Mouse (Mus musculus) hematopoietic multipotent progenitor cell, adult 10-12 weeks (in vitro differentiated cells): ENCODE measurements around the gene Spag4. TPM values are rescaled to one million over a fixed set of nuclear protein-coding genes. Genes with fewer than 3 reads are reported as not detected.

ENCODE experiments used
- polyA plus RNA-seq: library from polyadenylated mRNA; stranded (reverse); fragments of >175 nt; gene quantifications from 2 replicates; pipeline ENCODE4 v1.2.3, GENCODE M21; 2012; ENCODE audit warnings: low replicate concordance

Spag4 gene
- polyA plus RNA-seq = 0.55 and 1.2 TPM in 2 replicates

DNA sequence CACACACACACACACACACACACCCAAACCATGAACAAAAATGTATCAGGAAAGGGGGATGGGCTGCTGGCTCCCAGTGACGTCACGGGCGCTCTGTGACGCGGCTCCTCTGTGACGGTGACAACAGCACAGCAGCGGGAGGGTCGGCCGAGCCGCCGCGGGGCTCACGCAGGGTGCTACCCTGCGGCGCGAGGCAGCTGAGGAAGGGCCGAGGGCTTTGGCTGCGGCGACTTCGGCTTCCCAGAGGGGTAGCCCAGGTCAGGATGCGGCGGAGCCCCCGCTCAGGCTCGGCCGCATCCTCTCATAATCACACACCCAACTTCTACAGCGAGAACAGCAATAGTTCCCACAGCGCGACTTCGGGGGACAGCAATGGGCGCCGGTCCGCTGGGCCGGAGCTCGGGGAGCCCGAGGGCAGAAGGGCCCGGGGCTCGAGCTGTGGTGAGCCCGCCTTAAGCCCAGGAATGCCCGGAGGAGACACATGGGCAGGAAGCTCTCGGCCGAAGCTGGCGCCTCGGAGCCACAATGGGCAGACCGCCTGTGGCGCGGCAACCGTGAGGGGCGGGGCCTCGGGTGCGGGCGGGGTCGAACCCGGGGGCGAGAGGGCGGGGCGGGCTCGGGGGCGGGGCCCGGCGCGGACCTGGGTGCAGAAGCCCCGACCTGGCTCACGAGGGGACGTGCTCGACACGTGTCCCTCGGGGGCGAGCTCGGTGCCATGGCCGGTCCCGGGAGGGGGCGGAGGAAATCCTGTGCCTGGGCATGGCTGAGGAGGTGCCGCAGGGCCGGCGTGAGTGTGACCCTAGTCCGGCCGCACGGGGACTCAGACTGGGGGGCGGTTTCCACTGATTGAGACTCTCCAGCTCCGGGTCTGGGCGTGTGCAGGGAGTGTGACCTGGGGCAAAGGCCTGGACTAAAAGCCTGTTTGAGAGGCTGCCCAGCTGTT is at the start of gene Spag4:
TSS of gene Spag4 (plus strand) at position 77 of the 943 bp plus-strand sequence.

GRCm38 (mm10) chr2:156052816-156053215 is 12.2 kb upstream of the Spag4 start, which contains the start of gene Fer1l4:
Fer1l4 (minus strand) TSS chr2:156052947.

DNA sequence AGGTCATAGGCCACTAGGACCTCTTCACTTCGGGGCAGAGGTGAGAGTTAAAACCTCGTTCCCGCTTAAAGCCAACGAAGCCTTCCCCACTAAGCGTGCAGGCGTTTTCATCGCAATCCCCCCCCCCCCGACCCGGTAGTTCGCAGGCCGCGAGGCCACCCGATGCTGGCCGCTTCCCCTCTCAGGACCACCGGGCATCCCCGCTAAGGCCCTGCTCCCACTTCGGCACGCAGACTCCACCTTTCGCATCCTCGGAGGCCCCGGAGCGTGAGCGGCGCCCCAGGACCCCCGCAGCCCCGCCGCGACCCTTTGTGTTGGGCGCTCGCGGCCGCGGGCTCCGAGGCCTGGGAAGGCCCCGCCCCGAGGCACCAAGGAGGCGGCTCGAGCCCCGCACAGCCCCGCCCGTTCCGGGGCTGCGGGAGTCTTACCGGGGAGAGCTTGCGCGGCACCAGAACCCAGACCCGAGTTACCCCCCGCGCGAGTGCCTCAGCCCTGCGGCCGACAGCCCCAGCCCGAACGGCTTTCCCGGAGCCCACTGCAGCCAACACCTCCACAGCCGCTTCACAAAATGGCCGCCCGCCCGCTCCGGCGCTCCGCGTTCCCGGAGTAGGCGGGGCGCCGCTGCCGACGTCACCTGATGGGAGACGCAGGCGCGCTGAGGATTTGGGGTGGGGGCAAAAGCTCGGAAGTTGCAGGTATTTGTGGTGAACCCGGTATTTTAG is 46.5 kb downstream of the Spag4 start, which contains the start of the genes Cpne1 and Rbm12:
TSS of gene Cpne1 (minus strand) at position 608 of the 722 bp plus-strand sequence.
TSS of gene Rbm12 (minus strand) at position 621 of the 722 bp plus-strand sequence.

Other genes starting within 250 kb of the Spag4 start
- 42.5 and 89.4 TPM in 2 replicates for gene BC029722, start 245.7 kb upstream of the Spag4 start, polyA plus RNA-seq
- gene Eif6, start 238.2 kb upstream of the Spag4 start, polyA plus RNA-seq = 128 and 292 TPM in 2 replicates
- not detected in 2 replicates for gene Fam83c, start 230.3 kb upstream of the Spag4 start, polyA plus RNA-seq
- 1.3 and 2.2 TPM in 2 replicates for gene Uqcc1, start 134.9 kb upstream of the Spag4 start, polyA plus RNA-seq
- gene Gm15557, start 124.4 kb upstream of the Spag4 start, polyA plus RNA-seq = not detected in 2 replicates
- not detected in 2 replicates for gene Gdf5, start 119.8 kb upstream of the Spag4 start, polyA plus RNA-seq
- 27.5 and 34.6 TPM in 2 replicates for gene Cep250, start 108.7 kb upstream of the Spag4 start, polyA plus RNA-seq
- 0.07 and 0.43 TPM in 2 replicates for gene 6430550D23Rik, start 57.2 kb upstream of the Spag4 start, polyA plus RNA-seq
- 55.0 and 74.5 TPM in 2 replicates for gene Ergic3, start 57.1 kb upstream of the Spag4 start, polyA plus RNA-seq
- 0.03 and 0.06 TPM in 2 replicates for gene Fer1l4, start 12.2 kb upstream of the Spag4 start, polyA plus RNA-seq
- 49.8 and 73.1 TPM in 2 replicates for gene Cpne1, start 46.8 kb downstream of the Spag4 start, polyA plus RNA-seq
- 5.5 and 5.8 TPM in 2 replicates for gene Rbm12, start 46.8 kb downstream of the Spag4 start, polyA plus RNA-seq
- gene Gm28036, start 61.9 kb downstream of the Spag4 start, polyA plus RNA-seq = 11.2 and 12.4 TPM in 2 replicates
- 101 and 149 TPM in 2 replicates for gene Romo1, start 78.9 kb downstream of the Spag4 start, polyA plus RNA-seq
- 19.9 and 30.5 TPM in 2 replicates for gene Nfs1, start 79.0 kb downstream of the Spag4 start, polyA plus RNA-seq
- 324 and 419 TPM in 2 replicates for gene Rbm39, start 115.1 kb downstream of the Spag4 start, polyA plus RNA-seq
- gene Phf20, start 131.3 kb downstream of the Spag4 start, polyA plus RNA-seq = 41.6 and 53.4 TPM in 2 replicates
- 0.55 and 2.6 TPM in 2 replicates for gene Cnbd2, start 247.1 kb downstream of the Spag4 start, polyA plus RNA-seq
- gene Scand1, start 247.5 kb downstream of the Spag4 start, polyA plus RNA-seq = 790 and 1,824 TPM in 2 replicates